Comparison of ENCODE assay signal across 21 mouse cellular contexts in the genomic region with DNA sequence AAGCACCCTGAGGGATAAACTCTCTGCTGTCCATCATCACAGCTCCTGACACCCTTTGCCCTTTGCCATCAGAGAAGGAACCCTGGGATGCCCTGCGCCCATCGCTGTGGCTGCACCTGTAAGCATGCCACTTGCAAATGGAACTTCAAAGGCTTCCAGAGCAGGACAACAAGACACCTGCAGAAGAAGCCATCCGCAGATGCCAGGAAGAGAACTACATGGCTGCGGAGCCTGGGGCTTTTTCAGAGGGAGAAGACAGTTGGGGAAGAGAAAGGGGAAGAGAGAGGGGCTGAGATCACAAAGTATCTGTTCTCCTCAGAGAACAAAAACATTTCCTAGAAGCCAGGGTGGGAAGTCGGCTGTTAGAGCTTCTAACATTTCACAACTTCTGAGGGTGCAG.
A peak's percentile ranks its signal among the peaks of the same experiment; 100 is the strongest.
DNase-seq lines count a peak whose midpoint lies in the region; ATAC-seq and TF ChIP-seq lines count a peak whose summit lies in the region.
"Had no signal": no experiment of that assay in that cellular context is flagged by ENCODE, and none has a peak within 500 bp of the region (broad histone marks: within the 10 kb centered on the region; RNA-seq: fewer than 3 reads in every experiment).

No protein-coding gene starts in this region.

- dilution Hi-C loops in CH12.LX (cut with MboI; ENCODE audit: extremely low pct_ligation_motif_present, extremely low pct_unique_long_range_greater_than_20kb, low sequenced_read_pairs) = no loop called here

- H3K4me1 ChIP-seq in CH12.LX (ENCODE audit: control insufficient read depth in 1 of 2, insufficient read depth in 2 of 2) = peaks cover 0 to 16% of the 10 kb centered on the region in 2 experiments; a peak in 2 of 4 replicates
- peaks cover 34 to 41% of the 10 kb centered on the region in 2 experiments for H3K4me1 ChIP-seq in MEL (ENCODE audit: control insufficient read depth in 1 of 2, insufficient read depth in 2 of 2, low read length in 2 of 2)
- H3K4me1 ChIP-seq in hindbrain, embryonic 10.5 days (replicated peaks) = no peaks in the 10 kb centered on the region
- H3K4me1 ChIP-seq: embryonic facial prominence, embryonic 12.5 days; forebrain, embryonic 13.5 days; hindbrain, embryonic 13.5 days had no signal

- H3K4me2 ChIP-seq in CH12.LX (ENCODE audit: insufficient read depth, low read depth, poor library complexity, severe bottlenecking) = no peak overlapping the region
- H3K4me2 ChIP-seq: embryonic facial prominence, embryonic 12.5 days; forebrain, embryonic 13.5 days; hindbrain, embryonic 13.5 days; limb, embryonic 13.5 days had no signal

- no peak for DNase-seq in CH12.LX (ENCODE audit: extremely low read depth)
- DNase-seq in MEL (ENCODE audit: low read depth, low spot score) = peak; percentile 42
- DNase-seq in thymus, postnatal 14 days = peak; percentile 59
- DNase-seq in frontal cortex, postnatal 36 days (ENCODE audit: low spot score in 2 of 2) = no peak
- no peak for DNase-seq in left cerebral cortex, adult 9 months (ENCODE audit: low spot score in 2 of 2)
- DNase-seq in hindbrain, embryonic 10.5 days (ENCODE audit: low spot score) = no peak
- DNase-seq: cerebellum, adult 9-11 months; gastrocnemius, postnatal 14 days; heart, postnatal 10 days; kidney, adult 8-10 months; kidney, postnatal 36 days; retina, postnatal 1 day had no signal

- no peaks in the 10 kb centered on the region for H3K36me3 ChIP-seq in CH12.LX (replicated peaks in 1 of 2; ENCODE audit: control insufficient read depth in 1 of 2, insufficient read depth in 1 of 2, low read length in 1 of 2)
- peaks cover 0 to 50% of the 10 kb centered on the region in 2 experiments; a peak in 2 of 4 replicates for H3K36me3 ChIP-seq in MEL (ENCODE audit: control insufficient read depth in 1 of 2, insufficient read depth in 2 of 2, low read length in 2 of 2)
- no peaks in the 10 kb centered on the region for H3K36me3 ChIP-seq in hindbrain, embryonic 10.5 days
- H3K36me3 ChIP-seq: embryonic facial prominence, embryonic 12.5 days; G1E; heart, embryonic 10.5 days; hindbrain, embryonic 13.5 days; limb, embryonic 13.5 days had no signal

- no peaks in the 10 kb centered on the region for H3K9me3 ChIP-seq in CH12.LX (replicated peaks; ENCODE audit: low read length)
- no peaks in the 10 kb centered on the region for H3K9me3 ChIP-seq in MEL (replicated peaks; ENCODE audit: insufficient read depth, low read length)
- no peaks in the 10 kb centered on the region for H3K9me3 ChIP-seq in hindbrain, embryonic 10.5 days
- H3K9me3 ChIP-seq: embryonic facial prominence, embryonic 12.5 days; forebrain, embryonic 13.5 days; G1E; heart, embryonic 10.5 days; hindbrain, embryonic 13.5 days; limb, embryonic 13.5 days had no signal

- H3K27ac ChIP-seq in CH12.LX (ENCODE audit: insufficient read depth, low read depth) (no peak overlapping the region), MEL (ENCODE audit: control insufficient read depth, low read depth, low read length) (peak overlapping the region; percentile 65)
- H3K27ac ChIP-seq in hindbrain, embryonic 10.5 days = no peak overlapping the region
- H3K27ac ChIP-seq: embryonic facial prominence, embryonic 12.5 days; forebrain, embryonic 13.5 days; heart, embryonic 10.5 days; hindbrain, embryonic 13.5 days; limb, embryonic 13.5 days; liver, embryonic 14.5 days had no signal

- no peaks in the 10 kb centered on the region for H3K27me3 ChIP-seq in CH12.LX (replicated peaks)
- no peaks in the 10 kb centered on the region for H3K27me3 ChIP-seq in MEL (ENCODE audit: control insufficient read depth in 1 of 2, insufficient read depth in 2 of 2, low read length in 2 of 2)
- H3K27me3 ChIP-seq in hindbrain, embryonic 10.5 days (ENCODE audit: insufficient read depth, poor library complexity, severe bottlenecking) = no peaks in the 10 kb centered on the region
- H3K27me3 ChIP-seq: embryonic facial prominence, embryonic 12.5 days; forebrain, embryonic 13.5 days; hindbrain, embryonic 13.5 days; limb, embryonic 13.5 days had no signal

- in situ Hi-C loops in CH12.LX (cut with MboI; ENCODE audit: low pct_ligation_motif_present, low pct_unique_long_range_greater_than_20kb, low sequenced_read_pairs) = no loop called here

- TF ChIP-seq POLR2A in CH12.LX (IDR thresholded peaks at IDR 0.05; ENCODE audit: low read depth, low read length) (no peak), MEL (IDR thresholded peaks at IDR 0.05; ENCODE audit: control insufficient read depth in 1 of 2, insufficient read depth in 1 of 2, low read depth in 1 of 2, low read length in 2 of 2, poor library complexity in 1 of 2) (no peak)

- peak; percentile 57 for ATAC-seq in megakaryocyte, adult 5-6 weeks (ENCODE audit: poor library complexity, severe bottlenecking)
- ATAC-seq: forebrain, embryonic 13.5 days had no signal

- H3K79me2 ChIP-seq in CH12.LX (replicated peaks; ENCODE audit: control insufficient read depth, extremely low read depth, insufficient read depth, poor library complexity, severe bottlenecking) (no peaks in the 10 kb centered on the region), MEL (ENCODE audit: control insufficient read depth, insufficient read depth, low read length, poor library complexity) (no peaks in the 10 kb centered on the region)

- no peak for TF ChIP-seq CTCF in CH12.LX (conservative IDR thresholded peaks at IDR 0.05 in 1 of 2, IDR thresholded peaks at IDR 0.05 in 1 of 2; ENCODE audit: low read depth in 2 of 2, low read length in 2 of 2)
- TF ChIP-seq CTCF in MEL (IDR thresholded peaks at IDR 0.05 in 2 of 3, conservative IDR thresholded peaks at IDR 0.05 in 1 of 3; ENCODE audit: control insufficient read depth in 1 of 3, insufficient read depth in 1 of 3, low read depth in 2 of 3, low read length in 3 of 3, poor library complexity in 1 of 3, severe bottlenecking in 1 of 3) = no peak

- WGBS in hindbrain, embryonic 10.5 days = 80% methylated on average over 5 of the region's 5 CpGs

- H3K9ac ChIP-seq in CH12.LX (ENCODE audit: insufficient read depth, low read depth) (no peak overlapping the region), MEL (ENCODE audit: control insufficient read depth, low read depth, low read length, poor library complexity, severe bottlenecking) (peak overlapping the region; percentile 43)
- H3K9ac ChIP-seq: embryonic facial prominence, embryonic 12.5 days; forebrain, embryonic 13.5 days; hindbrain, embryonic 13.5 days; limb, embryonic 13.5 days; liver, embryonic 14.5 days had no signal

- peak; percentile 23; the same call in 1 of the 2 replicates for TF ChIP-seq EP300 in CH12.LX (IDR thresholded peaks at IDR 0.05; ENCODE audit: low read length)
- peak in 1 of 2 experiments; percentile 34; a peak in 2 of 4 replicates for TF ChIP-seq EP300 in MEL (IDR thresholded peaks at IDR 0.05; ENCODE audit: low read depth in 1 of 2, low read length in 2 of 2)

- H3K4me3 ChIP-seq in CH12.LX (replicated peaks in 1 of 3; ENCODE audit: low read depth in 2 of 3, low read length in 2 of 3, poor library complexity in 1 of 3) = no peak overlapping the region
- no peak overlapping the region for H3K4me3 ChIP-seq in MEL (ENCODE audit: control insufficient read depth in 1 of 2, insufficient read depth in 1 of 2, low read depth in 2 of 2, low read length in 2 of 2)
- H3K4me3 ChIP-seq in hindbrain, embryonic 10.5 days = no peak overlapping the region
- H3K4me3 ChIP-seq: embryonic facial prominence, embryonic 12.5 days; erythroblast, embryonic 14.5 days; forebrain, embryonic 13.5 days; heart, embryonic 10.5 days; hindbrain, embryonic 13.5 days; limb, embryonic 13.5 days had no signal

- TF ChIP-seq RAD21 in CH12.LX (IDR thresholded peaks at IDR 0.05; ENCODE audit: low read depth, low read length) = no peak
- TF ChIP-seq RAD21 in MEL (IDR thresholded peaks at IDR 0.05; ENCODE audit: low read depth, low read length) = no peak

TF ChIP-seq in CH12.LX, 34 proteins besides CTCF, POLR2A, EP300 and RAD21:
- TF ChIP-seq ZNF384 (IDR thresholded peaks at IDR 0.05; ENCODE audit: low read depth, low read length) = no peak
- no peak for TF ChIP-seq ZKSCAN1 (IDR thresholded peaks at IDR 0.05; ENCODE audit: borderline replicate concordance, low read depth, low read length)
- TF ChIP-seq GABPA (IDR thresholded peaks at IDR 0.05; ENCODE audit: insufficient replicate concordance, low read depth, low read length) = no peak
- no peak for TF ChIP-seq SIN3A (IDR thresholded peaks at IDR 0.05; ENCODE audit: low read length)
- no peak for TF ChIP-seq MXI1 (IDR thresholded peaks at IDR 0.05; ENCODE audit: low read depth, low read length)
- no peak for TF ChIP-seq E2F4 (IDR thresholded peaks at IDR 0.05; ENCODE audit: insufficient replicate concordance, low read depth, low read length)
- TF ChIP-seq JUND (conservative IDR thresholded peaks at IDR 0.05; ENCODE audit: low read depth, low read length) = no peak

TF ChIP-seq in MEL, 35 proteins besides CTCF, POLR2A, EP300 and RAD21:
- peak; percentile 40; the same call in 1 of the 2 replicates for TF ChIP-seq ETS1 (IDR thresholded peaks at IDR 0.05; ENCODE audit: low read depth, low read length)
- no peak for TF ChIP-seq ZC3H11A (IDR thresholded peaks at IDR 0.05; ENCODE audit: low read depth, low read length)
- TF ChIP-seq ELF1 (IDR thresholded peaks at IDR 0.05; ENCODE audit: low read depth, low read length) = no peak
- TF ChIP-seq USF1 (IDR thresholded peaks at IDR 0.05; ENCODE audit: low read depth, low read length) = no peak
- no peak for TF ChIP-seq NRF1 (IDR thresholded peaks at IDR 0.05; ENCODE audit: insufficient read depth, low read depth, low read length, poor library complexity, severe bottlenecking)

Comparison
In these comparisons a context has a peak if more than half of its experiments do, and no peak if none do; other contexts are left out.
1. DNase-seq: peak in MEL (single experiment) and thymus, postnatal 14 days (single experiment); none in CH12.LX (single experiment), frontal cortex, postnatal 36 days (0 of 2), left cerebral cortex, adult 9 months (0 of 2) and hindbrain, embryonic 10.5 days (single experiment).